Mouse (Mus musculus): ENCODE measurements around the gene Tec. TPM values are rescaled to one million over a fixed set of nuclear protein-coding genes. Genes with fewer than 3 reads are reported as not detected.

The Tec gene
- polyA plus RNA-seq, 1 experiment from 2014 or later: 3.2 TPM

- no peak overlapping the region for H3K4me3 ChIP-seq (ENCODE audit: low read depth, low read length)
- no peak for ATAC-seq (replicated peaks; ENCODE audit: insufficient number of reproducible peaks, low FRiP score, low TSS enrichment, low read depth)
- WGBS: 72% methylated on average over 3 of the region's 3 CpGs
Measured at GRCm38 (mm10) chr5:72864654-72865178, 3.6 kb downstream of the Tec start.

GRCm38 (mm10) chr5:72863166-72863565 is 5.1 kb downstream of the Tec start:
- Histone ChIP-seq H3K9ac (replicated peaks; ENCODE audit: low read length) (no peak overlapping the region), H3K9me3 (replicated peaks; ENCODE audit: control insufficient read depth, low read length) (no peaks in the 10 kb centered on the region), H3K4me1 (ENCODE audit: control insufficient read depth, insufficient read depth, low read length) (no peaks in the 10 kb centered on the region), H3K27me3 (ENCODE audit: control insufficient read depth, insufficient read depth, low read length) (peaks cover 14% of the 10 kb centered on the region), H3K27ac (replicated peaks; ENCODE audit: low read depth, low read length) (no peak overlapping the region), H3K4me3 (ENCODE audit: low read depth, low read length) (no peak overlapping the region), H3K36me3 (replicated peaks; ENCODE audit: control insufficient read depth, insufficient read depth, low read depth, low read length) (no peaks in the 10 kb centered on the region), H3K4me2 (ENCODE audit: low read depth, low read length) (no peak overlapping the region)
- DNase-seq (ENCODE audit: low spot score) (no peak), ATAC-seq (replicated peaks; ENCODE audit: insufficient number of reproducible peaks, low FRiP score, low TSS enrichment, low read depth) (no peak)
- 88% methylated on average over 9 of the region's 9 CpGs for WGBS

More at GRCm38 (mm10) chr5:72864654-72865178, 3.6 kb downstream of the Tec start:
- peaks cover 14% of the 10 kb centered on the region for H3K27me3 ChIP-seq (ENCODE audit: control insufficient read depth, insufficient read depth, low read length)
- H3K36me3 ChIP-seq (replicated peaks; ENCODE audit: control insufficient read depth, insufficient read depth, low read depth, low read length): no peaks in the 10 kb centered on the region
- no peak for DNase-seq (ENCODE audit: low spot score)
- H3K9me3 ChIP-seq (replicated peaks; ENCODE audit: control insufficient read depth, low read length): no peaks in the 10 kb centered on the region
- H3K9ac ChIP-seq (replicated peaks; ENCODE audit: low read length): no peak overlapping the region
- no peaks in the 10 kb centered on the region for H3K4me1 ChIP-seq (ENCODE audit: control insufficient read depth, insufficient read depth, low read length)
- H3K4me2 ChIP-seq (ENCODE audit: low read depth, low read length): no peak overlapping the region
- H3K27ac ChIP-seq (replicated peaks; ENCODE audit: low read depth, low read length): no peak overlapping the region

GRCm38 (mm10) chr5:72861726-72862385 is 6.4 kb downstream of the Tec start:
- peaks cover 3% of the 10 kb centered on the region; the same call in 1 of the 2 replicates for H3K27me3 ChIP-seq (ENCODE audit: control insufficient read depth, insufficient read depth, low read length)
- H3K27ac ChIP-seq (replicated peaks; ENCODE audit: low read depth, low read length): no peak overlapping the region
- H3K4me3 ChIP-seq (ENCODE audit: low read depth, low read length): no peak overlapping the region
- H3K9me3 ChIP-seq (replicated peaks; ENCODE audit: control insufficient read depth, low read length): no peaks in the 10 kb centered on the region
- H3K9ac ChIP-seq (replicated peaks; ENCODE audit: low read length): no peak overlapping the region
- DNase-seq (ENCODE audit: low spot score): no peak
- no peak for ATAC-seq (replicated peaks; ENCODE audit: insufficient number of reproducible peaks, low FRiP score, low TSS enrichment, low read depth)
- no peaks in the 10 kb centered on the region for H3K36me3 ChIP-seq (replicated peaks; ENCODE audit: control insufficient read depth, insufficient read depth, low read depth, low read length)
- H3K4me1 ChIP-seq (ENCODE audit: control insufficient read depth, insufficient read depth, low read length): no peaks in the 10 kb centered on the region
- no peak overlapping the region for H3K4me2 ChIP-seq (ENCODE audit: low read depth, low read length)
- WGBS: 65% methylated on average over 7 of the region's 7 CpGs

GRCm38 (mm10) chr5:72860899-72861298 is 7.4 kb downstream of the Tec start:
- Histone ChIP-seq H3K36me3 (replicated peaks; ENCODE audit: control insufficient read depth, insufficient read depth, low read depth, low read length) (no peaks in the 10 kb centered on the region), H3K4me3 (ENCODE audit: low read depth, low read length) (no peak overlapping the region), H3K4me2 (ENCODE audit: low read depth, low read length) (no peak overlapping the region), H3K4me1 (ENCODE audit: control insufficient read depth, insufficient read depth, low read length) (no peaks in the 10 kb centered on the region), H3K9ac (replicated peaks; ENCODE audit: low read length) (no peak overlapping the region), H3K27me3 (ENCODE audit: control insufficient read depth, insufficient read depth, low read length) (no peaks in the 10 kb centered on the region), H3K9me3 (replicated peaks; ENCODE audit: control insufficient read depth, low read length) (no peaks in the 10 kb centered on the region), H3K27ac (replicated peaks; ENCODE audit: low read depth, low read length) (no peak overlapping the region)
- ATAC-seq (replicated peaks; ENCODE audit: insufficient number of reproducible peaks, low FRiP score, low TSS enrichment, low read depth) (no peak), DNase-seq (ENCODE audit: low spot score) (no peak)
- WGBS: 75% methylated on average over 8 of the region's 8 CpGs

GRCm38 (mm10) chr5:72858306-72858705 is 10.0 kb downstream of the Tec start:
- no peak for DNase-seq (ENCODE audit: low spot score)
- H3K9ac ChIP-seq (replicated peaks; ENCODE audit: low read length): no peak overlapping the region

GRCm38 (mm10) chr5:72857756-72858155 is 10.5 kb downstream of the Tec start:
- H3K27me3 ChIP-seq (ENCODE audit: control insufficient read depth, insufficient read depth, low read length): no peaks in the 10 kb centered on the region
- H3K36me3 ChIP-seq (replicated peaks; ENCODE audit: control insufficient read depth, insufficient read depth, low read depth, low read length): no peaks in the 10 kb centered on the region
- H3K9me3 ChIP-seq (replicated peaks; ENCODE audit: control insufficient read depth, low read length): no peaks in the 10 kb centered on the region
- H3K4me2 ChIP-seq (ENCODE audit: low read depth, low read length): no peak overlapping the region
- DNase-seq (ENCODE audit: low spot score) (no peak), ATAC-seq (replicated peaks; ENCODE audit: insufficient number of reproducible peaks, low FRiP score, low TSS enrichment, low read depth) (no peak)
- no peak overlapping the region for H3K27ac ChIP-seq (replicated peaks; ENCODE audit: low read depth, low read length)
- no peak overlapping the region for H3K9ac ChIP-seq (replicated peaks; ENCODE audit: low read length)
- WGBS: 89% methylated on average over 4 of the region's 4 CpGs
- H3K4me3 ChIP-seq (ENCODE audit: low read depth, low read length): no peak overlapping the region
- H3K4me1 ChIP-seq (ENCODE audit: control insufficient read depth, insufficient read depth, low read length): no peaks in the 10 kb centered on the region

More at GRCm38 (mm10) chr5:72858306-72858705, 10.0 kb downstream of the Tec start:
- no peaks in the 10 kb centered on the region for H3K4me1 ChIP-seq (ENCODE audit: control insufficient read depth, insufficient read depth, low read length)
- no peak overlapping the region for H3K4me3 ChIP-seq (ENCODE audit: low read depth, low read length)
- H3K27me3 ChIP-seq (ENCODE audit: control insufficient read depth, insufficient read depth, low read length): no peaks in the 10 kb centered on the region
- H3K27ac ChIP-seq (replicated peaks; ENCODE audit: low read depth, low read length): no peak overlapping the region
- no peak overlapping the region for H3K4me2 ChIP-seq (ENCODE audit: low read depth, low read length)
- H3K36me3 ChIP-seq (replicated peaks; ENCODE audit: control insufficient read depth, insufficient read depth, low read depth, low read length): no peaks in the 10 kb centered on the region
- WGBS: 92% methylated on average over 12 of the region's 12 CpGs
- ATAC-seq (replicated peaks; ENCODE audit: insufficient number of reproducible peaks, low FRiP score, low TSS enrichment, low read depth): no peak
- no peaks in the 10 kb centered on the region for H3K9me3 ChIP-seq (replicated peaks; ENCODE audit: control insufficient read depth, low read length)

GRCm38 (mm10) chr5:72856255-72856878 is 11.9 kb downstream of the Tec start:
- H3K4me3 ChIP-seq (ENCODE audit: low read depth, low read length): no peak overlapping the region
- no peaks in the 10 kb centered on the region for H3K36me3 ChIP-seq (replicated peaks; ENCODE audit: control insufficient read depth, insufficient read depth, low read depth, low read length)
- no peak for ATAC-seq (replicated peaks; ENCODE audit: insufficient number of reproducible peaks, low FRiP score, low TSS enrichment, low read depth)
- H3K4me1 ChIP-seq (ENCODE audit: control insufficient read depth, insufficient read depth, low read length): no peaks in the 10 kb centered on the region
- no peak overlapping the region for H3K9ac ChIP-seq (replicated peaks; ENCODE audit: low read length)
- no peak overlapping the region for H3K4me2 ChIP-seq (ENCODE audit: low read depth, low read length)
- no peaks in the 10 kb centered on the region for H3K27me3 ChIP-seq (ENCODE audit: control insufficient read depth, insufficient read depth, low read length)
- WGBS: 90% methylated on average over 8 of the region's 8 CpGs
- no peak overlapping the region for H3K27ac ChIP-seq (replicated peaks; ENCODE audit: low read depth, low read length)
- no peaks in the 10 kb centered on the region for H3K9me3 ChIP-seq (replicated peaks; ENCODE audit: control insufficient read depth, low read length)
- no peak for DNase-seq (ENCODE audit: low spot score)

GRCm38 (mm10) chr5:72855685-72856124 is 12.6 kb downstream of the Tec start:
- no peak overlapping the region for H3K4me3 ChIP-seq (ENCODE audit: low read depth, low read length)
- no peak overlapping the region for H3K4me2 ChIP-seq (ENCODE audit: low read depth, low read length)
- WGBS: 28% methylated on average over 3 of the region's 3 CpGs
- H3K4me1 ChIP-seq (ENCODE audit: control insufficient read depth, insufficient read depth, low read length): no peaks in the 10 kb centered on the region
- no peak overlapping the region for H3K27ac ChIP-seq (replicated peaks; ENCODE audit: low read depth, low read length)
- no peaks in the 10 kb centered on the region for H3K36me3 ChIP-seq (replicated peaks; ENCODE audit: control insufficient read depth, insufficient read depth, low read depth, low read length)
- H3K27me3 ChIP-seq (ENCODE audit: control insufficient read depth, insufficient read depth, low read length): no peaks in the 10 kb centered on the region
- ATAC-seq (replicated peaks; ENCODE audit: insufficient number of reproducible peaks, low FRiP score, low TSS enrichment, low read depth): no peak
- H3K9ac ChIP-seq (replicated peaks; ENCODE audit: low read length): no peak overlapping the region
- no peak for DNase-seq (ENCODE audit: low spot score)
- H3K9me3 ChIP-seq (replicated peaks; ENCODE audit: control insufficient read depth, low read length): no peaks in the 10 kb centered on the region

All from embryonic facial prominence, embryonic 11.5 days (tissue).